Mouse (Mus musculus): ENCODE measurements around the gene Spata2.

Spata2 gene

GRCm38 (mm10) chr2:167510485-167510884 is 17.8 kb upstream of the Spata2 start:
- no peak for DNase-seq (ENCODE audit: low spot score)

- DNase-seq (ENCODE audit: low spot score): no peak
These were observed 15.9 kb upstream of the Spata2 start for GRCm38 (mm10) chr2:167508569-167508968.

GRCm38 (mm10) chr2:167507719-167508385 is 15.2 kb upstream of the Spata2 start:
- no peak for DNase-seq (ENCODE audit: low spot score)

- DNase-seq (ENCODE audit: low spot score): no peak
These were observed 14.0 kb upstream of the Spata2 start for GRCm38 (mm10) chr2:167506546-167507260.

- no peak for DNase-seq (ENCODE audit: low spot score)
These were observed 12.4 kb upstream of the Spata2 start for GRCm38 (mm10) chr2:167505127-167505526.

GRCm38 (mm10) chr2:167503896-167504349 is 11.2 kb upstream of the Spata2 start:
- peak; percentile 71 for DNase-seq (ENCODE audit: low spot score)

- DNase-seq (ENCODE audit: low spot score): peak; percentile 83
These were observed 10.7 kb upstream of the Spata2 start for GRCm38 (mm10) chr2:167503253-167503895.

- DNase-seq (ENCODE audit: low spot score): no peak
These were observed 10.0 kb upstream of the Spata2 start for GRCm38 (mm10) chr2:167502554-167503252.

- DNase-seq (ENCODE audit: low spot score): peak; percentile 51
These were observed 4.6 kb upstream of the Spata2 start for GRCm38 (mm10) chr2:167497272-167497671.

- no peak for DNase-seq (ENCODE audit: low spot score)
These were observed 3.8 kb upstream of the Spata2 start for GRCm38 (mm10) chr2:167496437-167496836.

GRCm38 (mm10) chr2:167491757-167492708 is 654 bp downstream of the Spata2 start, which contains the start of gene Rnf114:
TSS of gene Rnf114 (plus strand) at chr2:167492645.
- no peak for DNase-seq (ENCODE audit: low spot score)

- no peak for DNase-seq (ENCODE audit: low spot score)
These were observed 1.7 kb downstream of the Spata2 start for GRCm38 (mm10) chr2:167490813-167491525.

GRCm38 (mm10) chr2:167487994-167488393 is 4.7 kb downstream of the Spata2 start:
- no peak for DNase-seq (ENCODE audit: low spot score)

- DNase-seq (ENCODE audit: low spot score): no peak
These were observed 5.1 kb downstream of the Spata2 start for GRCm38 (mm10) chr2:167487551-167487950.

- DNase-seq (ENCODE audit: low spot score): no peak
These were observed 6.1 kb downstream of the Spata2 start for GRCm38 (mm10) chr2:167486573-167486972.

- DNase-seq (ENCODE audit: low spot score): no peak
These were observed 6.9 kb downstream of the Spata2 start for GRCm38 (mm10) chr2:167485501-167486377.

- DNase-seq (ENCODE audit: low spot score): no peak
These were observed 7.8 kb downstream of the Spata2 start for GRCm38 (mm10) chr2:167484932-167485331.

GRCm38 (mm10) chr2:167483827-167484410 is 8.8 kb downstream of the Spata2 start:
- no peak for DNase-seq (ENCODE audit: low spot score)

Data from embryo, embryonic 10 days (tissue).